Mouse (Mus musculus) lung, postnatal 25 days (tissue): Measurements from ENCODE around the gene Cux2.

Experiments used
- DNase-seq: peaks from one replicate; pipeline ENCODE4 v3.0.0; 2022; ENCODE audit warnings: low spot score

Gene Cux2

GRCm38 (mm10) chr5:121818862-121819261 lies 231.0 kb downstream of the Cux2 start:
- DNase-seq, result no peak

- DNase-seq, result no peak
Observed at GRCm38 (mm10) chr5:121818401-121818800, 231.5 kb downstream of the Cux2 start.

GRCm38 (mm10) chr5:121817551-121817950 lies 232.4 kb downstream of the Cux2 start:
- DNase-seq, result no peak

- no peak for DNase-seq
Observed at GRCm38 (mm10) chr5:121816611-121817010, 233.3 kb downstream of the Cux2 start.

GRCm38 (mm10) chr5:121815867-121816380 lies 234.0 kb downstream of the Cux2 start:
- DNase-seq, result no peak

- peak; percentile 88 for DNase-seq
Observed at GRCm38 (mm10) chr5:121815067-121815466, 234.8 kb downstream of the Cux2 start.

- no peak for DNase-seq
Observed at GRCm38 (mm10) chr5:121813744-121814143, 236.2 kb downstream of the Cux2 start.

GRCm38 (mm10) chr5:121812526-121813243 lies 237.2 kb downstream of the Cux2 start:
- DNase-seq, result no peak

- no peak for DNase-seq
Observed at GRCm38 (mm10) chr5:121811485-121811931, 238.4 kb downstream of the Cux2 start.

GRCm38 (mm10) chr5:121810331-121811151 lies 239.4 kb downstream of the Cux2 start:
- DNase-seq, result no peak

- no peak for DNase-seq
Observed at GRCm38 (mm10) chr5:121809667-121810224, 240.2 kb downstream of the Cux2 start.

GRCm38 (mm10) chr5:121808202-121808601 lies 241.7 kb downstream of the Cux2 start:
- no peak for DNase-seq

- no peak for DNase-seq
Observed at GRCm38 (mm10) chr5:121807186-121807585, 242.7 kb downstream of the Cux2 start.
